Mouse (Mus musculus) monocyte, adult 5-6 weeks (primary cell): ENCODE data around the gene Cyb561d1. TPM values are rescaled to one million over a fixed set of nuclear protein-coding genes. Genes with fewer than 3 reads are reported as not detected.

Source experiments
- total RNA-seq: library from RNA; stranded (forward); fragments of 200-1000, 200-491, 200-594 nt; gene quantifications from 3 replicates; pipeline ENCODE4 v1.2.3, GENCODE M21; 2017

Cyb561d1 gene
- total RNA-seq, 1 experiment from 2014 or later = 15.0 TPM

Other genes with a start within 250 kb of the Cyb561d1 start
- not detected in 3 replicates for gene Gstm3, start 231.9 kb downstream of the Cyb561d1 start, total RNA-seq
- not detected in 3 replicates for gene Gstm2, start 214.8 kb downstream of the Cyb561d1 start, total RNA-seq
- 43.8 to 75.0 TPM (median 64.1 TPM) in 3 replicates for gene Gstm1, start 183.2 kb downstream of the Cyb561d1 start, total RNA-seq
- 7.4 to 12.4 TPM (median 8.4 TPM) in 3 replicates for gene Gstm4, start 156.3 kb downstream of the Cyb561d1 start, total RNA-seq
- gene Ampd2, start 114.6 kb downstream of the Cyb561d1 start, total RNA-seq = 15.6 to 22.0 TPM (median 18.4 TPM) in 3 replicates
- gene Gnat2, start 108.4 kb downstream of the Cyb561d1 start, total RNA-seq = not detected in 3 replicates
- gene Gnai3, start 55.1 kb downstream of the Cyb561d1 start, total RNA-seq = 156 to 172 TPM (median 164 TPM) in 3 replicates
- not detected in 3 replicates for gene Gpr61, start 46.3 kb downstream of the Cyb561d1 start, total RNA-seq
- gene Amigo1, start 14.9 kb downstream of the Cyb561d1 start, total RNA-seq = 3.7 to 6.2 TPM (median 4.2 TPM) in 3 replicates
- 4.0 to 7.1 TPM (median 6.8 TPM) in 3 replicates for gene Atxn7l2, start 9.7 kb upstream of the Cyb561d1 start, total RNA-seq
- gene Sypl2, start 25.4 kb upstream of the Cyb561d1 start, total RNA-seq = not detected in 3 replicates
- 137 to 139 TPM (median 138 TPM) in 3 replicates for gene Psma5, start 55.7 kb upstream of the Cyb561d1 start, total RNA-seq
- 31.6 to 35.5 TPM (median 32.1 TPM) in 3 replicates for gene Sort1, start 82.9 kb upstream of the Cyb561d1 start, total RNA-seq
- gene Mybphl, start 163.7 kb upstream of the Cyb561d1 start, total RNA-seq = not detected in 3 replicates
- gene Psrc1, start 182.6 kb upstream of the Cyb561d1 start, total RNA-seq = 0.68 to 1.4 TPM (median 0.86 TPM) in 3 replicates
- 0.11 to 1.8 TPM (median 0.19 TPM) in 3 replicates for gene Celsr2, start 214.3 kb upstream of the Cyb561d1 start, total RNA-seq
- 120 to 326 TPM (median 130 TPM) in 3 replicates for gene Sars, start 244.0 kb upstream of the Cyb561d1 start, total RNA-seq